ENCODE assay signal across 8 mouse cellular contexts in genomic region chr13:114388211-114388965, GRCm38 (mm10). TPM values are rescaled to one million over a fixed set of nuclear protein-coding genes. Genes with fewer than 3 reads are reported as not detected.
DNase-seq lines count a peak whose midpoint lies in the region; ATAC-seq and TF ChIP-seq lines count a peak whose summit lies in the region.

Ndufs4 (minus strand) TSS chr13:114388258.

- TF ChIP-seq CTCF in left cerebral cortex, adult 2 months (IDR thresholded peaks at IDR 0.05) = no peak
- TF ChIP-seq CTCF in liver, postnatal 0 days (IDR thresholded peaks at IDR 0.05; ENCODE audit: low read depth) = no peak

- no peaks in the 10 kb centered on the region for H3K27me3 ChIP-seq in hindbrain, embryonic 16.5 days (replicated peaks; ENCODE audit: control insufficient read depth, insufficient read depth, low read length)
- no peaks in the 10 kb centered on the region for H3K27me3 ChIP-seq in liver, postnatal 0 days (ENCODE audit: insufficient read depth, low read length)

- ATAC-seq in hindbrain, embryonic 16.5 days = no peak
- ATAC-seq in liver, postnatal 0 days = no peak

- TF ChIP-seq EP300 in liver, postnatal 0 days (IDR thresholded peaks at IDR 0.05; ENCODE audit: low read depth) = no peak

- peak within 1 kb of the TSS; percentile 93 for H3K4me3 ChIP-seq in left cerebral cortex, adult 2 months
- peak within 1 kb of the TSS; percentile 91 for H3K4me3 ChIP-seq in hindbrain, embryonic 16.5 days (ENCODE audit: low read length)
- peak within 1 kb of the TSS; percentile 98 for H3K4me3 ChIP-seq in liver, postnatal 0 days (ENCODE audit: low read depth, low read length)

- peak within 1 kb of the TSS; percentile 92 for H3K9ac ChIP-seq in hindbrain, embryonic 16.5 days (ENCODE audit: low read depth, low read length)
- H3K9ac ChIP-seq in liver, postnatal 0 days (replicated peaks) = peak within 1 kb of the TSS; percentile 90

- intact Hi-C loops in left cerebral cortex, adult 2 months (cut with DNase I) = loop anchor here (5.0 to 10.0 kb wide), 3 partner anchors 69 to 504 kb away; partner anchors contain the start of gene Fst

- DNase-seq in left cerebral cortex, adult 2 months (ENCODE audit: extremely low spot score in 1 of 2, low spot score in 2 of 2) = no peak
- DNase-seq in left cerebral cortex, adult 9 months (ENCODE audit: low spot score in 2 of 2) = no peak
- DNase-seq in adrenal gland, adult 2 months = peak; percentile 6
- DNase-seq in gastrocnemius, adult 18-20 months (ENCODE audit: low spot score) = no peak
- DNase-seq in liver, postnatal 0 days = peak; percentile 21
- no peak for DNase-seq in right cerebral cortex, postnatal 10 days (ENCODE audit: low spot score in 2 of 2)
- no peak for DNase-seq in embryo, embryonic 10 days (ENCODE audit: low spot score)

- H3K9me3 ChIP-seq in hindbrain, embryonic 16.5 days (ENCODE audit: control insufficient read depth, low read length) = 0 out of 2 replicates have a peak, but pooled peaks cover 2% of the 10 kb centered on the region
- no peaks in the 10 kb centered on the region for H3K9me3 ChIP-seq in liver, postnatal 0 days (ENCODE audit: low read length)

- H3K27ac ChIP-seq in left cerebral cortex, adult 2 months = peak within 1 kb of the TSS; percentile 97
- peak within 1 kb of the TSS; percentile 92 for H3K27ac ChIP-seq in hindbrain, embryonic 16.5 days (ENCODE audit: low read depth, low read length)
- H3K27ac ChIP-seq in liver, postnatal 0 days (ENCODE audit: low read depth) = peak within 1 kb of the TSS; percentile 85

- WGBS in hindbrain, embryonic 16.5 days = 45% methylated on average over 13 of the region's 13 CpGs
- 38% methylated on average over 13 of the region's 13 CpGs for WGBS in liver, postnatal 0 days (ENCODE audit: insufficient replicate concordance)

- H3K4me1 ChIP-seq in hindbrain, embryonic 16.5 days (ENCODE audit: control insufficient read depth, insufficient read depth, low read depth, low read length) = peaks cover 7% of the 10 kb centered on the region
- peaks cover 11% of the 10 kb centered on the region for H3K4me1 ChIP-seq in liver, postnatal 0 days (ENCODE audit: insufficient read depth)

- peak within 1 kb of the TSS; percentile 86 for H3K4me2 ChIP-seq in hindbrain, embryonic 16.5 days (ENCODE audit: low read length)
- H3K4me2 ChIP-seq in liver, postnatal 0 days (ENCODE audit: low read depth, low read length) = peak within 1 kb of the TSS; percentile 87

- no peaks in the 10 kb centered on the region for H3K36me3 ChIP-seq in hindbrain, embryonic 16.5 days (ENCODE audit: control insufficient read depth, insufficient read depth, low read length)
- H3K36me3 ChIP-seq in liver, postnatal 0 days (replicated peaks; ENCODE audit: insufficient read depth, low read length) = no peaks in the 10 kb centered on the region

RNA-seq across cellular contexts. Expression of gene Ndufs4, which starts in this region (rescaled TPM):
- 100 to 1,000 TPM; 141 to 154 TPM for total RNA-seq in left cerebral cortex, adult 2 months (2021)
- 100 to 1,000 TPM; 180 to 234 TPM for total RNA-seq in adrenal gland, adult 2 months (2021)
- polyA plus RNA-seq in adrenal gland, adult 2 months (2012; rRNA removed) = 37.9 and 55.0 TPM in 2 replicates
- 100 to 1,000 TPM; 313 to 352 TPM for total RNA-seq in gastrocnemius, adult 18-20 months (2021)
- polyA plus RNA-seq in hindbrain, embryonic 16.5 days (2015; fragmentation: Nextera tagmentation; extraction: Ambion mirVana) = 351 and 397 TPM in 2 replicates
- polyA plus RNA-seq in liver, postnatal 0 days (2015; fragmentation: Nextera tagmentation; extraction: Ambion mirVana) = 203 and 222 TPM in 2 replicates

Comparison
In these comparisons a context has a peak if more than half of its experiments do, and no peak if none do; other contexts are left out.
1. DNase-seq: peak in adrenal gland, adult 2 months (single experiment) and liver, postnatal 0 days (single experiment); none in left cerebral cortex, adult 2 months (0 of 2), left cerebral cortex, adult 9 months (0 of 2), gastrocnemius, adult 18-20 months (single experiment), right cerebral cortex, postnatal 10 days (0 of 2) and embryo, embryonic 10 days (single experiment).
2. Peak in every context shown above with its lines, with median percentiles within 50 percentile points of each other: H3K27ac ChIP-seq and H3K4me3 ChIP-seq.